Mouse (Mus musculus): Measurements from ENCODE around the gene Vegfa. TPM values are rescaled to one million over a fixed set of nuclear protein-coding genes. Genes with fewer than 3 reads are reported as not detected.

The Vegfa gene
- polyA plus RNA-seq, 1 experiment = 92.9 TPM

DNA sequence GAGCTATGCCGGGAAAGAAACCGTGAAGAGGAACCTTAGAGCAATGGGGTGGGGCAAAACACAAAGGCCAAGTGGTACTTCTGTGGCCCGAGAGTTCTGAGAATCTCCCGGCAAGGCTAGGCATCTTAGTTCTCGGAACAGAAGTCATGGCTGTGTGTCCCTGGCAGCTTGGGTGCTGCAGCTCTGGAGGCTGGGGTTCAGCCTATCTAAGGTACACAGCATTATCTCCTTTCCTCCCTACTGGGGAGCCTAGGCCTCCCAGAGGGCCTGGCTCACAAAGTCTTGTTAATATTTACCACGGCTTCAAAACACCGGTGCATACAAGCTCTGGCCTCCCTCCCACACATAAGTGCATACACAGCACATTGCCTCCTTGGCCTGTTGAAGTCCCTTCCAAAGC, 59.0 kb downstream of the Vegfa start:
- 81% methylated on average over 7 of the region's 7 CpGs for WGBS
- no peaks in the 10 kb centered on the region for H3K27me3 ChIP-seq (ENCODE audit: control insufficient read depth, insufficient read depth, low read length)
- TF ChIP-seq POLR2A (IDR thresholded peaks at IDR 0.05; ENCODE audit: low read depth, low read length) (no peak), CTCF (IDR thresholded peaks at IDR 0.05; ENCODE audit: extremely low read depth, insufficient read depth, insufficient read length, insufficient replicate concordance) (no peak)
- no peak for DNase-seq (ENCODE audit: low read depth in 1 of 2, low spot score in 2 of 2)
- H3K4me1 ChIP-seq (ENCODE audit: control insufficient read depth, insufficient read depth, insufficient read length) = peaks cover 4% of the 10 kb centered on the region; the same call in 1 of the 2 replicates
- H3K36me3 ChIP-seq (ENCODE audit: control insufficient read depth, insufficient read depth, low read length) = no peaks in the 10 kb centered on the region
- no peak overlapping the region for H3K27ac ChIP-seq (ENCODE audit: insufficient read depth, low read length)
- no peak overlapping the region for H3K4me3 ChIP-seq (ENCODE audit: extremely low read depth, insufficient read depth, insufficient read length)

DNA sequence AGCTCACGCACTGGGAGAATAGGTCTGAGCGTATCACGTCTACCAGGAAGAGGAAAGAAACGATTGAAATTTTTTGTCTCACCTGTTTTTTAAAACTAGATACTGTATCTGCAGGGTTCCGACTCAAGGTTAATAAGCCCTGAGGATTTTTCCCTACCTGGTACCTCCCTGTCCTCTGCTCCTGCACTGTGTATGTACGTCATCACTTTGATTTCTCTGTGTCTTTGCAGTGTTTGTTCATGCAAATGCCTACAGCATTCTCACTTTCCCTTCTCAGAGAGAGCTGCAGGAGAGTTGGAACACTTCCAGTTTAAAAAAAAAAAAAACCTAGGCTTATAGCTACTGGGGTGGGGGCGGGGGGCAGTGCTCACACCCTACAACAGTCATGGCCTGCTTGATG, 59.8 kb downstream of the Vegfa start:
- no peak overlapping the region for H3K27ac ChIP-seq (ENCODE audit: insufficient read depth, low read length)

GRCm38 (mm10) chr17:45971800-45972199, 60.4 kb downstream of the Vegfa start:
- Histone ChIP-seq H3K4me1 (ENCODE audit: control insufficient read depth, insufficient read depth, insufficient read length) (peaks cover 4% of the 10 kb centered on the region; the same call in 1 of the 2 replicates), H3K27ac (ENCODE audit: insufficient read depth, low read length) (no peak overlapping the region), H3K36me3 (ENCODE audit: control insufficient read depth, insufficient read depth, low read length) (no peaks in the 10 kb centered on the region), H3K27me3 (ENCODE audit: control insufficient read depth, insufficient read depth, low read length) (no peaks in the 10 kb centered on the region), H3K4me3 (ENCODE audit: extremely low read depth, insufficient read depth, insufficient read length) (no peak overlapping the region)
- DNase-seq (ENCODE audit: low read depth in 1 of 2, low spot score in 2 of 2) = no peak
- WGBS = 90% methylated on average over 6 of the region's 6 CpGs
- TF ChIP-seq POLR2A (IDR thresholded peaks at IDR 0.05; ENCODE audit: low read depth, low read length) = no peak
- TF ChIP-seq CTCF (IDR thresholded peaks at IDR 0.05; ENCODE audit: extremely low read depth, insufficient read depth, insufficient read length, insufficient replicate concordance) = no peak

More for the DNA sequence above, 59.8 kb downstream of the Vegfa start:
- Histone ChIP-seq H3K4me3 (ENCODE audit: extremely low read depth, insufficient read depth, insufficient read length) (no peak overlapping the region), H3K36me3 (ENCODE audit: control insufficient read depth, insufficient read depth, low read length) (no peaks in the 10 kb centered on the region), H3K27me3 (ENCODE audit: control insufficient read depth, insufficient read depth, low read length) (no peaks in the 10 kb centered on the region), H3K4me1 (ENCODE audit: control insufficient read depth, insufficient read depth, insufficient read length) (peaks cover 4% of the 10 kb centered on the region; the same call in 1 of the 2 replicates)
- 88% methylated on average over 7 of the region's 7 CpGs for WGBS
- TF ChIP-seq POLR2A (IDR thresholded peaks at IDR 0.05; ENCODE audit: low read depth, low read length) (no peak), CTCF (IDR thresholded peaks at IDR 0.05; ENCODE audit: extremely low read depth, insufficient read depth, insufficient read length, insufficient replicate concordance) (no peak)
- no peak for DNase-seq (ENCODE audit: low read depth in 1 of 2, low spot score in 2 of 2)

DNA sequence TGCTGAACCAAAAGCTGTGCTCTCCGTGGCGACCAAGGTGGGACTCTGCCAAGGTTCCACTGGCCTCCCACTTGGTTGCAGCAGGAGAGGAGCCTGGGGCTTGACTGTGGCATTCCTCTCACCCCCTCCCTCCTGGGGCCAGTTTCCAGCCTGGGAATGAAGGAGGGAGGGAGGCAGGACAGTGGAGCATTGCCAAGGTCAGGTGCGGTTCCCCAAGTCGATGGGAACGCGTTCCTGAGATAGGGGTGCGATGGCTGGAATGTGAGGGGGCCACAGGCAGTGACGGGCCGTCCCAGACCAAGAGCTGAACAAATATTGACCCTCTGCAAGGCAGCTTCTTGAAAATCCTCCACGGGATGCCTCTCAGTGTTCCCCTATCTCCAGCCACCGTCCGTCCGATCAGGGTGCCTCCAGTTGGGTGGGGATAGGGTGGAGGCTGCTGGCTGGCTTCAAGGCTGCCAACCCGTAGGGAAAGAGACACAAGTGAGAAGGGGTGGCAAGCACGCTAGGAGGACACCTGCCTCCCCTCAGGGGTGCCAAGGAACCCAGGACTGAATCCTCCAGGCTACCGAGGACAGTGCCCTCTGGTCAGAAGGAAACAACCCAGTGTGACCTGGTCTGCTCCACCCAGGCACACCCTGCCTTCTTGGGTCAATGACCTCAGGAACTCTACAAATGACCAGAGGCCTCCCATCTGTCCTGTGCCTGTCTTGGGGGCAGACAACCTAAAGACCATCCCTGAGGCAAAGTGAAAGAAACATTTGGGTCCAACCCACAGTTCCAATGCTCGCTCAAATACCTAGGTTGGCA, 61.2 kb downstream of the Vegfa start:
- Histone ChIP-seq H3K36me3 (ENCODE audit: control insufficient read depth, insufficient read depth, low read length) (no peaks in the 10 kb centered on the region), H3K27me3 (ENCODE audit: control insufficient read depth, insufficient read depth, low read length) (no peaks in the 10 kb centered on the region), H3K4me3 (ENCODE audit: extremely low read depth, insufficient read depth, insufficient read length) (no peak overlapping the region), H3K4me1 (ENCODE audit: control insufficient read depth, insufficient read depth, insufficient read length) (peaks cover 4% of the 10 kb centered on the region; the same call in 1 of the 2 replicates), H3K27ac (ENCODE audit: insufficient read depth, low read length) (no peak overlapping the region)
- DNase-seq (ENCODE audit: low read depth in 1 of 2, low spot score in 2 of 2) = no peak
- TF ChIP-seq CTCF (IDR thresholded peaks at IDR 0.05; ENCODE audit: extremely low read depth, insufficient read depth, insufficient read length, insufficient replicate concordance) (no peak), POLR2A (IDR thresholded peaks at IDR 0.05; ENCODE audit: low read depth, low read length) (no peak)
- WGBS = 89% methylated on average over 17 of the region's 17 CpGs

DNA sequence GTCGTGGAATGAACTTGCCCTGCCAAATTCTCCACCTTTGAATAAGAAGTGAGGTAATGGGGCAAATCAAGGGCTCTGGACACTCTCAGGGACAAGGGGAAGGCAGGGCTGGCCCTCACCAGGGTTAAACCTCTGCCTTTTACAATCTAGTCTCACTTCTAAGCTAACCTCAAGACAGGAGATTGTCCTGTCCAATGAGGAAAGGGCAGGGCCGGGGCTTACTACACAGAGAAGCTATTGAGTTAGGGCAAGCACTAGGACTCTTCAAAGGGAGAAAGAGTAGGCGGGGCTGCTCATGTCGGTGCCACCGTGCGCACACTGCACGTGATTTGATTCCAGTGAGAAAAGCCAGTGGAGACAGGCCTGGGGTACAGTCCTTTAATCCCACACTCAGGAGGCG, 62.6 kb downstream of the Vegfa start:
- no peaks in the 10 kb centered on the region for H3K36me3 ChIP-seq (ENCODE audit: control insufficient read depth, insufficient read depth, low read length)
- no peak for DNase-seq (ENCODE audit: low read depth in 1 of 2, low spot score in 2 of 2)
- H3K27ac ChIP-seq (ENCODE audit: insufficient read depth, low read length) = no peak overlapping the region
- peaks cover 3% of the 10 kb centered on the region; the same call in 1 of the 2 replicates for H3K4me1 ChIP-seq (ENCODE audit: control insufficient read depth, insufficient read depth, insufficient read length)
- H3K4me3 ChIP-seq (ENCODE audit: extremely low read depth, insufficient read depth, insufficient read length) = no peak overlapping the region
- no peaks in the 10 kb centered on the region for H3K27me3 ChIP-seq (ENCODE audit: control insufficient read depth, insufficient read depth, low read length)
- 90% methylated on average over 8 of the region's 8 CpGs for WGBS
- TF ChIP-seq CTCF (IDR thresholded peaks at IDR 0.05; ENCODE audit: extremely low read depth, insufficient read depth, insufficient read length, insufficient replicate concordance) (no peak), POLR2A (IDR thresholded peaks at IDR 0.05; ENCODE audit: low read depth, low read length) (no peak)

DNA sequence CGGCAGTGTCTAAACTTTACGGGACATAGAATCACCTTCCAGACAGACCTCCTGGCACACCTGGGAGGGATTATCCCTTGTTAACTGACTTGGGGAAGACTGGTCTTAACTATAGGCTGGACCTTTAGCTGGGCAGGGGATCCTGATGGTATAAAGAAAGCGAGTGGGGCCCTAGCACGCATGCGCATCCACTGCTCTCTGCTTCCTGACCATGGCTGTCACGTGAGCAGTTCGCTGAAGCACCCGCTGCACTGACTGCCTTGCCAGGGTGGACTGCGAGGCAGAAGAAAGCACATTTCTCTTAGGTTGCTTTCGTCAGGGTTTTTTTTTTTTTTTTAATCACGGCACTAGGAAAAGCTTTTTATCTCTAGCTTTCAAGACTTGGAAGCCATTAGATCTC, 63.8 kb downstream of the Vegfa start:
- Histone ChIP-seq H3K27ac (ENCODE audit: insufficient read depth, low read length) (no peak overlapping the region), H3K4me3 (ENCODE audit: extremely low read depth, insufficient read depth, insufficient read length) (no peak overlapping the region), H3K4me1 (ENCODE audit: control insufficient read depth, insufficient read depth, insufficient read length) (no peaks in the 10 kb centered on the region), H3K36me3 (ENCODE audit: control insufficient read depth, insufficient read depth, low read length) (no peaks in the 10 kb centered on the region), H3K27me3 (ENCODE audit: control insufficient read depth, insufficient read depth, low read length) (no peaks in the 10 kb centered on the region)
- TF ChIP-seq POLR2A (IDR thresholded peaks at IDR 0.05; ENCODE audit: low read depth, low read length) (no peak), CTCF (IDR thresholded peaks at IDR 0.05; ENCODE audit: extremely low read depth, insufficient read depth, insufficient read length, insufficient replicate concordance) (no peak)
- DNase-seq (ENCODE audit: low read depth in 1 of 2, low spot score in 2 of 2) = no peak
- 84% methylated on average over 11 of the region's 11 CpGs for WGBS

Other genes with a start within 250 kb of the Vegfa start
- 27.4 and 29.7 TPM in 2 replicates for gene Mrps18a, start 78.6 kb upstream of the Vegfa start, polyA plus RNA-seq (2012; rRNA removed)
- gene Rsph9, start 111.8 kb upstream of the Vegfa start, polyA plus RNA-seq (2012; rRNA removed) = 0.58 and 2.1 TPM in 2 replicates
- gene Mad2l1bp, start 121.2 kb upstream of the Vegfa start, polyA plus RNA-seq (2012; rRNA removed) = 16.5 and 17.7 TPM in 2 replicates
- 176 and 177 TPM in 2 replicates for gene Gtpbp2, start 128.7 kb upstream of the Vegfa start, polyA plus RNA-seq (2012; rRNA removed)
- gene Polh, start 170.3 kb upstream of the Vegfa start, polyA plus RNA-seq (2012; rRNA removed) = 5.2 and 5.6 TPM in 2 replicates
- gene Xpo5, start 170.4 kb upstream of the Vegfa start, polyA plus RNA-seq (2012; rRNA removed) = 14.7 and 16.8 TPM in 2 replicates
- 30.0 and 33.6 TPM in 2 replicates for gene Polr1c, start 215.7 kb upstream of the Vegfa start, polyA plus RNA-seq (2012; rRNA removed)
- 128 and 138 TPM in 2 replicates for gene Yipf3, start 215.7 kb upstream of the Vegfa start, polyA plus RNA-seq (2012; rRNA removed)
- 0.82 and 0.89 TPM in 2 replicates for gene Lrrc73, start 221.2 kb upstream of the Vegfa start, polyA plus RNA-seq (2012; rRNA removed)

Measured in spleen, adult 2 months (tissue).